Mouse (Mus musculus): ENCODE results near the gene Traf3ip3.

Gene Traf3ip3

DNA sequence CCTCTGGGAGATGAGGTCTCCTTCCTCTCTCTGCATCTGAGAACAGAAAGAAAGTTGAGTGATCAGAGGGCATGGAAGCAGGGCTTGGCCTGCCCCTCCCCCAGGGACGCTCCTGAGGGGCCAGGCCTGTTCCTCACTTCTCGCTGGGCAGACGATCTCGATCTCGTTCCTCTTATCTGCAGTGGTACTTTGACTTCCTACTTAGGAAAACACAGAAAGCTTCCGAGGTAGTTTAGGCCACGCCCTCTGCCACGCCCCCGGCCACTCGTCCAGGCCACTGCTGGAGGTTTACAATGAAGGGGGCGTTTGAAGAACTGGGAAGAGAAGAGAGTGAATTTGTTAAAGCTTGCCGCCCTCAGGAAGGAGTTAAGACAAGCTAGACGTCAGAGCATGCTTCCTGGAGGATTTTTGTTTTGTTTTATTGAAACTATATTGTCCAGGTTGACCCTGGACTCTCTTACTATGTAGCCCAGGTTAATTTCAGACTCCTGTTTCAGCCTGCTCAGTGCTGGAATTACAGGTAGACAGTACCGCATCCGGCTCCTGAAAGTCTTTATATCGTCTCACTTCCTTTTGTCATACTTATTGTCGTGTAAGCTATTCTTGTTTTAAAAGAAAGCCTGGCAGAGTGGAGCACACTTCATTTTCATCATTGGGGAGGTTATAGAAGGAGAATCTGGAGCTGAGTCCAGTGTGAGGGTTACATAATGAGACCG is 41.0 kb downstream of the Traf3ip3 start:
- no peak for DNase-seq (ENCODE audit: extremely low read depth, low read depth, low spot score)

DNA sequence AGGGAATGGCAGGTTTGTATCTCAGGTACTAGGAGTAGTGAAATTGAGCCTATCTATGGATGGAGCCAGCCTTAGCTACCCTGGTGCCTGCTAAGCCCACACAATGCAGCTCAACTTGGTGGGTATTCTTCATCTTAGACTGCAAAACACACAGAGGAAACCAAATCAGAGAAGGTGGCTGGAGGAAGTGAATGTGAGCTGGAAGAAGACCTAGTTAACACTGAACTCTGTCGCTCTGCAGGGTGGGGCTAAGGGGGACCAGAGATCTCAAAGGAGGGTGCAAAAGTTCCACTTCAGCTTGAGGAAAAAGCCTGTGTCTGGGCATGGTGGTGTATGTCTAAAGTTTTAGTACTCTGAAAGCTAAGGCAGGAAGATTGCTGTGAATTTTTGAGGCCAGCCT is 41.9 kb downstream of the Traf3ip3 start:
- no peak for DNase-seq (ENCODE audit: extremely low read depth, low read depth, low spot score)

DNA sequence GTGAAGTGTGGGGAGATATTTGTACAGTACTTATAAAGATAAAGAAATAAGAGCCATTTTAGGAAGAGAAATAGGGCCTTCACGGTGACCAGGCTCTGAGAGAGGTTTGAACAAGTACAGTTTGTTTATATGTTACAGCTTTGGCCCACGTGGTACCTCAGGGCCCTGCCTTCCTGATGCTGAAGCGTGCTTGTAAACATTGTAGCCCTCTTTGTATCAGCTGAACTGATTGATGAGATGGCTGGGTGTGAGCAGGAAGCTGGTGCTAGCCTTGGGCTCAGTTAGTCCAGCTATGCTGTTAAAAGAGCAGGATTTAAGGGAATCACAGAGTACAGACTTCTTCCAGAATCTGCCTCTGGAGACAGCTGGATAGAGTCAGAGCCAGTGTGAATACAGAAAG is 42.3 kb downstream of the Traf3ip3 start:
- no peak for DNase-seq (ENCODE audit: extremely low read depth, low read depth, low spot score)

DNA sequence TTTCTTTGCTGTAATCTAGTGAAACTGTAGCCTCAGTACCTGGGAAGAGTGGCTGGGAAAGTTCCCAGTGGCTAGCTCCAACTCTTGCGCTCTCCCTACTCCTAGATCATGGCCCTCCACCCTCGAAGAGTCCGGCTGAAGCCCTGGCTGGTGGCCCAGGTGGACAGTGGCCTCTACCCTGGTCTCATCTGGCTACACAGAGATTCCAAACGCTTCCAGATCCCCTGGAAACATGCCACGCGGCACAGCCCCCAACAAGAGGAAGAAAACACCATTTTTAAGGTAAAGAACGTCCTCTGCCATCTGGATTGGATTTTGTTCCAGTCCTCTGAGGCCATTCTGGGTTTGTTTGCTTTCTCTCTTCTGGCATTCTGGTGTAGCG is 44.4 kb downstream of the Traf3ip3 start:
- no peak for DNase-seq (ENCODE audit: extremely low read depth, low read depth, low spot score)

DNA sequence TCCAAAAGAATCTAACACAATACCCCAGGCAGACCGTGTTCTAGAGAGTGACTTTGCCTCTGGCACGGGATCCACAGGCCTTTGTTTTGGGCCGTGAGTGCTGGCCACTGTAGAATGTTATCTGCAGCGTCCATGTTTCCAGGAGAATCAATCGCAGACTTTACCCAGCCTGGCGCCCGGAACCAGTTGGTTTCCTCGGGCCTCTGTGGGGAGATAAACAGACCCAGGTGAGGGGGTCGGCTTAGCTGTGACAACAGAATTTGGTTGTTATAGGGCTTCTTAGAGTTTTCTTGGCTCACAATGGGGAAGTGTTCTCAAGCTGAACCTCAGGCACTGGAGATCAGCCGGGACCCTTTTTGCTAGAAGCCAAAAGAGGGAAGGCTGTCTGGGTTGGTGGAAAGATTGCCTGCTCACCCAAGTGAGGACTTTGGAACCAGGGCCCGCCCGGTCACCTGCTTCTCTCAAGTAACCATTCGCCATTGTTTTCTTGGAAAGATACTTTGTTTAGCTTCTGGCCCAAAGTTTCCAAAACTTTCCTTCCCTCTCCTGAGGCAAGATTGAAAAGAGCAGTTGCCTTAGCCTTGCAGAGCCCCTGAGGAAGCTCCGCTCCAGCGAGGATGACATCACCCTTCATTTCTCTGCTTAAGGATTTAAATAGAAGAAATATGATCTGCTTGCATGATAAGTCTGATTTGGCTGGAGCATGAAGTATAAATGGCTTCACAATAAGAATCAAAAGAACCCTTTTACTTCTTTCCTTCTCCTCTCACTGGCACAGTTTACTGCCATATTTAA is 45.0 kb downstream of the Traf3ip3 start:
- DNase-seq (ENCODE audit: extremely low read depth, low read depth, low spot score): no peak

DNA sequence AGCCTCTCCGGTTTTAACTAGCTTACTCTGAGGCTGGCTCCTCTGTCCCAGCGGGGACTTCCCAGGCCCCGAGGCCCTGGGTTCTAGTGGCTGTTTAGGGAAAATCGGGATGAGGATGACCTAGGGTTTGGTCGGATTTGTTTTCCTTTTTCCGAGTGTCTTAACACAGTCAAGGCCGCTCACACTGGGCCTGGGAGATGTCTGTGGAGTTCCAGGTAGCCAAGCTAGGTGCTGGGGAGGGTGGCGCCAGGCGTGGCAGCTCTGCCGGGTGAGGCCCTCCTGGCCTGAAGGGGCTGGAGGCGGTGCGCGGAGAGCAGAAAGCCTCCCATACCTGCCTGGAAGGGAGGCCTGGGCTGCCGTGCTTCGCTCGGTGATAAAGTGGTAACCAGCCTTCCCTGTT is 47.9 kb downstream of the Traf3ip3 start:
- DNase-seq (ENCODE audit: extremely low read depth, low read depth, low spot score): no peak

DNA sequence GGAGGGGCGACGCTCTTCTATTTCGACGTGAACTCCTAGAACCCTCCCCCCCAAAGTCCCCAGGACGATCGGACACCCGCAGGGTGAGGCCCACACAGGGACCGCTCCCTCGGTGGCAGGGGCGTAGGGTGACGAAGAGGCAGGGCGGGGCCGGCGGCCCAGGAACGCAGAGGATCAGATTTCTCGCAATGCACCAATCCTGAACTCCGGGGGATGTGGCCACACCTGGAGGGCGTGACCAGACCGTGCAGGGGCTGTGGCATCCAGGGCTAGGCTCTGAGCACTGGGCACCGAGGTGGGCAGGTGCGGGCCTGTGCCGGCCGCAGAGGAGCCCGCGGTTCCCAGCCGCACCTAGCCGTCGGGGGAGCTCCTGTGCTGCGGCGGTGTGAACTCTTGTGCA is 48.6 kb downstream of the Traf3ip3 start, which contains the start of gene Irf6:
Irf6 (plus strand) TSS at position 240 of the 400 bp plus-strand sequence.
- DNase-seq (ENCODE audit: extremely low read depth, low read depth, low spot score): peak; percentile 58

DNA sequence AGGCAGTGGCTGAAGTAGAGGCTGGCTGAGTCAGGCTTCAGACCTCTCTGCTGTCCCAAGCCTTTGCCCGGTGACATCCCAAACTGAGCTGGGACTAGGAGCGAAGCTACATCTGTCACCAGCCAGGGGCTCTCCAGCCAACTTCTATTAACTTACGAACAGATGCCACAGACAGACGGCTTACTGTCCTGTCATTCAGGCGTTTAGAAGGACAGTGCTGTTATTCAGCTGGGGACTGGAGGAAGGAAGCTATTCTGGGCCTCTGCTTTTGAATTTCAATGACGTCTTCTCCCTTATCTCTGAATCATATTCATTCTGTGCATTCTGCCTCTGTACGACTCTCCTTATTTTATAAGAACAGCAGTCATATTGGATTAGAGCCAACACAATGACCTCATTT is 50.4 kb downstream of the Traf3ip3 start:
- DNase-seq (ENCODE audit: extremely low read depth, low read depth, low spot score): no peak

DNA sequence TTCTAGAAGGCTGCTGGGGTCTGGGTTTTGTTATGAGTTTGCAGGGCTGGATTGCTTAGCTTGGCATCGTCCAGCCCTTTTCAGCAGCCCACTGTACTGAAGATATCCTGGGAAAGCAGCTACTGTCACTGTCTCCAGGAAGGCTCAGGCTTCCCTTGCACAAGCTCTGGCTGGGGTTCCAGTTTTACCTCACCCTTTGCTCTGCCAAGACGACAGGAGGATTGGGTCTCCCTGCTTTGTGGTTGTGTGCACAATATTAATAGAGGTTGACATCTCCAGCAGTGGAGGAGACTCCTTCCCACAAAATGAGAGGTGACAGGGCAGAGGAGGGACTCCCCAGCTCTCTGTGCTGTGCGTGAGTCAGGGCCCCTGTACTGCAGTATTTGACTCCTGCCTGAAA is 52.3 kb downstream of the Traf3ip3 start:
- DNase-seq (ENCODE audit: extremely low read depth, low read depth, low spot score): no peak

DNA sequence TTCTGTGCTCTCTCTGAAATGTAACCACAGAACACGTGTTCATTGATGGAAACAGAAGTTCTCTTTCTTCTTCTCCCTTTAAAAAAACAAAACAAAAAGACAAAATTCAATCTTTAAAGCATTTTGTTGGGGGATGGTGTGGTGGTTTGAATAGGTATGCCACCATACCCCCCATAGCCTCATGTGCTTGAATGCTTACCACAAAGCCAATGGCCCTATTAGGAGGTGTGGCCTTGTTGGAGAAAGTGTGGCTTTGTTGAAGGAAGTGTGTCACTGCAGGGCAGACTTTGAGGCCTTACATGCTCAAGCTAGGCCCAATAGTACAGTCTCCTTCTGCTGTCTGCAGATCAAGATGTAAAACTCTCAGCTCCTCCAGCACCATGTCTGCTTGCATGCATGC is 55.1 kb downstream of the Traf3ip3 start:
- no peak for DNase-seq (ENCODE audit: extremely low read depth, low read depth, low spot score)

DNA sequence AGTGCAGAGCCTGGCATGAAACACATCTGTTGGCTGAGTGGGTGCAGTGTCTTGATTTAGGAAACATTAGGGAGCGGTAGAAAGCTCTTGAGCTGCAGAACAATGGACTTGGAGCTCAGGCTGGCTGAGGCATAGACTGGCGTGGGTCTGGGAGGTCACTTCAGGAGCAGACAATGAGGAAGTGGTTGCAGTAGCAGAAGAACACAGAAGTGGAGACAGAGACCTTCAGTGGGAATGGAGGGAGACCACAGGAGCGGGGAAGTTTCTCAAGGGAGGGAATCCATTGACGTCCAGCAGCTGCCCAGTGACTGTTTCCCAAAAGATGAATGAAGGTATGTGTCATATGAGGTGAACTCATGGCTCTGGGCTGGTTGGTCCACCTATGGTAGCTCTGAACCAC is 56.4 kb downstream of the Traf3ip3 start:
- DNase-seq (ENCODE audit: extremely low read depth, low read depth, low spot score): no peak

DNA sequence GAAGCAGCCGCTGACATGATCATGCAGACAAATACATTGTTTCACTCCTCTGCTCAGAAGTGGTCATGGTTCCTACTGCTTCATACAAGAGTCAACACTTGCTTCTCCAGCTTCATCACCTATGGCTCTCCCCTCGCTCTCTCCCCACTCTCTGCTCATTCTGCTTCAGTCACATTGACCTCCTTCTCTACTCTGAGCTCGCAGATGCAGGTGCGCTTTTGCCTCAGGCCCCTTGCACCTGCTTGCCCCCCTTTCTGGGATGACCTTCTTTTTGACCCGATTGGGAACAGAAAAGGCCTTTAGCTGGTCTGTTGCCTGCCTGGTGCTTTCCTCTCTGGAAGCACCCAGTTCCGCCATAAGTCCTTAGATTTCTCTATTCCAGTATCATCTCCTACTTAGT is 57.0 kb downstream of the Traf3ip3 start:
- no peak for DNase-seq (ENCODE audit: extremely low read depth, low read depth, low spot score)

DNA sequence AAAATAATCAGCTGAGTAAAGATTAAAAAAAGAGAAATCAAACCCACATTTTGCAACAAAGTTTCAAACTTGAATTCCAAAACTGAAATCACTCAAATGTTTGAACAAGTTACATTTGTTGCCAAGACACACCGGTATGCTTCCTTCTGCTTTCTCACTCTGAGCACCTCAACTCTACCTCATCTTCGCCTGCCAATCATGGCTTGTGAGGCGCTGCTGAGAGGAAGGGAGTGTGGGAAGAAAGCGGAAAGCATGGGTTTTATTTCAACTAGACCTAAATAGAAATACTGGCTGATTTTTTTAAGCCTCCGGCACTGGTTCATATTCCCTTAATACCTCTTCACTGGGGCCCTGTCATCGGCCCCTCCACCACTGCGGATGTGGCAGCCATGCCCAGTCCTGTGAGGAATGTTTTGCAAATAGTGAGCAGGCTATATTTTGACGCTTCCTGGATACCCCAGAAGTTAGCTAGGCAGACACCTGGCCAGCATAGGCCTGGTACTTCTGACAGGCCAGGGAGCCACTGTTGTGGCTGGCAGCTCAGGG is 58.9 kb downstream of the Traf3ip3 start:
- no peak for DNase-seq (ENCODE audit: extremely low read depth, low read depth, low spot score)

DNA sequence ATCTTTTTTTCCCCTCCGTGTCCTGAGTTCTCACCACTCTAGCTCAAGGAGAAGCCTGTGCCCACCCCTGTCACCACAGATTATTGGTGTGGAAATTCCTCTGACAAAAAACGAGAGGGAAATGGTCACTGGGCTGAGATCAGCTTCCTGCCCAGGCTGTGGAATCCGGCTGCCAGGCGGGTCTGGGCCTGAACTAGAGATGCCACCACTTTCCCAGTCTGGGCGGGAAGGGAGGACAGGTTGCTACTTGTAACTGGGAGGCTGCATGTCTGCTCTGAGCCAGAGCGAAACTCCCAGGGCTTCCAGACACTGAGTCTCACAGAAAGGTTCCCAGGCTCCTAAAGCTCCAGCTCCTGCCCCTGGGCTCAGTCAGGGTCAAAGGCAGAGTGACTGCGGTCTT is 60.4 kb downstream of the Traf3ip3 start:
- DNase-seq (ENCODE audit: extremely low read depth, low read depth, low spot score): peak; percentile 42

DNA sequence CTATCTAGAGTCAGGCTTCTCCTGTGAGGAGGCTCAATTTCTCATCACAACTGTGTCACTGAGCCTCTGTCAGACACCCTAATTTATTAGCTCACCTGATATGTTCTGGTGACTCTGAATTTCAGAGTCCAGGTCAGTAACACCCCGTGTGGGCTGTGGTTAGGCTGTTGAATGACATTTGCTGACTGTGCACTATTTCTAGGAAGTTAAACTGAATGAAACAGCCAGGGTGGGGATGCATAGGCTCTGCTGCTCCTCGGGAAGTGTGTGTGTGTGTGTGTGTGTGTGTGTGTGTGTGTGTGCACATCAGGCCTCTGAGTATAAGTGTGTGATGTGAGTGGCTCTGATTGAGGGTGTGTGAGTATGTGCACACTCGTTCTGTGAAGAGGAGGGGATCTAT is 62.8 kb downstream of the Traf3ip3 start:
- DNase-seq (ENCODE audit: extremely low read depth, low read depth, low spot score): no peak

DNA sequence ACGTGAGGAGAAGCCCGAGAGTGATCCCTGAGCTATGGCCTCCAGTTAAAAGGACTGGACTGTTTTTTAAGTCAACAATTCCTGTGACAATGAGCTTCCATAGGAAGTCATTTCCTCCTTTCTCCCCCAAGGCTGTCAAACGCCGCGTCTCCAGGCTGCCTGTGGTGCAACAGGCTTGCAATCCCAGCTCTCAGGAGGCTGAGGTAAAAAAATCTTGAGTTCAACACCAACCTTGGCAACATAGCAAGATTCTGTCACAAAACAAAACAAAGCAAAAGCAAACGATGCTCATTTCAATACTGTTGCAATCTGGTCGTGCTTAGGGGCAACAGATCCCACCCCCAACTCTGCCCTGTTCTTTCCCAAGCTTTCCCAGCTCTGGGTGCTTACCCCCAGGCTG is 63.4 kb downstream of the Traf3ip3 start:
- no peak for DNase-seq (ENCODE audit: extremely low read depth, low read depth, low spot score)

DNA sequence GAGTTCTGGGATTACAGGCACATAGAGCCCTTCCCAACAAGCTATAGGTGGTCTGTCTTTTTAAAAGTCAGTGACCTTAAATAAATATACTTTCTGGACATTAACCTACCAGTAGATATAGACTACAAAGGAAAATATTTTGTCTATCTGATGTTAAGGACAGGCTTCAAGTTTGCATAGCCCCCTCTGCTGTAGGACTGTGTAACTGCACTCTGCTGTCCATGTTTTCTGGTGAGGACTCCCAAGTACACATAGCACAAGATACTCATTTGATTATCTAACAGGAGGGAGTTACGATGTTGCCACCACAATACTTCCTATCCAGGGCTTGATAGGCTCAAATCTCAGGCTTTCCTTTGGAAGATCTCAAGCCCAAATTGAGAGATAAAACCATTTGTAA is 67.8 kb downstream of the Traf3ip3 start:
- no peak for DNase-seq (ENCODE audit: extremely low read depth, low read depth, low spot score)

DNA sequence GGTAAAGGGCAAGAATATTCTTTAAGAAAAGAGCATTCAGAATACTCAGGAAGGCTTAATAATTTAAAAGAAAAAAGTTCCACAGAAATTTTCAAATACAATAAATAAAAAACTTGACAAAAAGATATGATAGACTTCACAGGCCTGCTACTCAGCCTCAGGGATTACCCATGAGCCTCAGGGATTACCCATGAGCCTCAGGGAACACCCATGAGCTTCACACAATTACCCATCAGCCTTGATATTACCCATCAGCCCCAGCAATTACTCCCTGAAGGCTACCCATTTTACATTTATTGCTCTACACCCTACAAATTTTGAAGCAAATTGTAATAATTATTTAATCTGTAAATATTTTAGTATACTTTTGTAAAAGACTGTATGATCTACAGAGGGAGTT is 69.1 kb downstream of the Traf3ip3 start:
- no peak for DNase-seq (ENCODE audit: extremely low read depth, low read depth, low spot score)

DNA sequence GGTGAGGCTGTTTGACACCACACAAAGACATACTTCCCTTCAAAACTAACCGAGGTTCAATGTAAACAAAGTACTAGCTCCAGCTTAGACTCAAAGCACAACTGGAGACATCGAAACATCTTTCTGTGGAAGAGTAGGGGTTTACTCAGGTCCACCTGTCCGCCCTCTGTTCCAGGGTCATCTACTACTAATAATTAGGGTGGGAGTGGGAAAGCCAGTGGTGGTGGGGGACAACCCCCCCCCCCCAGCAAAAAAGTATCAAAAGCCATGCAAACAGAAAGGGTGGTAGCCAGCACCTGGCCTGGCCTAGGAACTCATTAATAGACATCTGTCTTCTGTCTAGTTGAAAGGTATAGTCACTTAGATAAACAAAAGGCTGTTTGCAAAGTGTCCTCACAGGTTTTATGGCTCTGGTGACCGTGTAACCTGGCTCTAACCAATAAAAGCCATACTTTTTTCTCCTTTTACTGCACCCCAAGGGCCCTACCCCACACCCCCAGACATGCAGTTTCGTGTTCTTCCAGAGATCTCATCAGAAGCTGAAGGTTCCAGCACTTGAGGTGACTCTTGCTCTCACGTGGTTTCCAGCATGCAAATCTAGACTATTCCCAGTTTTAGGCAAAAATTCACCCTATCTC is 70.1 kb downstream of the Traf3ip3 start:
- DNase-seq (ENCODE audit: extremely low read depth, low read depth, low spot score): no peak

DNA sequence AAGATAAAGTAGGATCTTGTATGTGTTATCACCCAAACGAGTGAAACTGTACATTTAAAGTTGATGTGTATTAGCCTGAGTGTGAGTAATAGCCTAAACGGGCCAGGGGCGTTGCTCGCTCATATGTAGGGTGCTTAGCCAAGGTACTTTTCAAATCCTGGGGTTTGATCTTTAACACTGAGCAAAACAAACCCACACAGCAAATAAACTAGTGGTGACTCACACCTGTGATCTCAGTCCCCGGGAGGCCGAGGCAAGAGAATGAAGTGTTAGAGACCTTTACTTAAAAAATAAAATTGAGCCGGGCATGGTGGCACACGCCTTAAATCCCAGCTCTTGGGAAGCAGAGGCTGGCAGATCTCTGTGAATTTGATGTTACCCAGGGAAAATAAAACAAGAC is 70.7 kb downstream of the Traf3ip3 start:
- DNase-seq (ENCODE audit: extremely low read depth, low read depth, low spot score): no peak

DNA sequence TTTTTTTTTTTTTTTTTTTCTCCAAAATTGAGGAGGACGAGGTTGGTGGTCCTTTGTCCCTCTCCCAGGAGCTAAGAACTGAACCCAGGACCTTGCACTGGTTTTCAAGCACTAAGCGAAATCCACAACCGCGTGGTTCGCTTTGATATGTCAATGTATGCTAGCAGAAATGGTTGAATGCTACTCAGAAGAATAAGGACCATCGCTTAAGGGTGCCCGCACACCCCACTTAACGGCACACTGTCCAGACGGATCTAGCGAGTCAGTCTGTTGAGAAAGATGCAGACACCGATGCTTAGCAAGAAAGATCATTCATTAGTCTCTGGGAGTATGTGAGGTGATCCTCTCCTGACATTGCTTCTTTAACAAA is 71.1 kb downstream of the Traf3ip3 start:
- DNase-seq (ENCODE audit: extremely low read depth, low read depth, low spot score): no peak
